19 mouse cellular contexts compared by ENCODE assay signal in the genomic region with DNA sequence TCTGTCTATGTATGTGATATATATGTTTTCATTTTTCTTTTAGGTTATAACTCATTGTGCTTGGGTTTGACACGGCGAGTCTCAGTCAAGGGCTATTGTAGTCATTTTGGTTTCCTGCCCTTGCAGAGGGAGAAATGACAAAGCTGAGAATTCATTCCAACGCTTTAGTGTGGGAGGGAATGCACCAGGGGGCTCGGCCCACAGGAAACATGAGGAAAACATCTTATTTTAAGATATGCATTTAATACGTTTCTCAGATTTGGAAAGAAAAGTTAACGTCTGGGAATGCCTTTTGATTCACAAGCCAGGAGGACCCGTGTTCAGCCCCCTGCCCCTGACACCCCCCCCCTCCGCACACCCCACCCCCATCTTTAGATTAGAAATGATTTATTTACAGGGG.
A peak's percentile ranks its signal among the peaks of the same experiment; 100 is the strongest.
DNase-seq lines count a peak whose midpoint lies in the region; ATAC-seq lines count a peak whose summit lies in the region.
"Had no signal": no experiment of that assay in that cellular context is flagged by ENCODE, and none has a peak within 500 bp of the region (broad histone marks: within the 10 kb centered on the region; RNA-seq: fewer than 3 reads in every experiment).

No protein-coding gene starts in this region.

- no peak for ATAC-seq in kidney, embryonic 14.5 days (ENCODE audit: low FRiP score, low TSS enrichment)
- ATAC-seq in limb, embryonic 12.5 days (ENCODE audit: insufficient number of reproducible peaks, insufficient read depth, low FRiP score, low TSS enrichment, low read depth) = no peak
- ATAC-seq in limb, embryonic 15.5 days (ENCODE audit: insufficient number of reproducible peaks, low FRiP score, low TSS enrichment, low read depth) = no peak
- ATAC-seq: forebrain, embryonic 14.5 days; hindbrain, postnatal 0 days had no signal

- H3K27ac ChIP-seq in kidney, embryonic 14.5 days (ENCODE audit: low read depth, low read length) = no peak overlapping the region
- H3K27ac ChIP-seq in limb, embryonic 12.5 days = peak overlapping the region; percentile 72
- 0 out of 2 replicates have a peak overlapping the region, but pooled peaks have one; percentile 38 for H3K27ac ChIP-seq in limb, embryonic 15.5 days
- H3K27ac ChIP-seq: embryonic facial prominence, embryonic 15.5 days; forebrain, embryonic 10.5 days; hindbrain, embryonic 13.5 days; hindbrain, postnatal 0 days had no signal

- H3K4me1 ChIP-seq in kidney, embryonic 14.5 days (ENCODE audit: control insufficient read depth, insufficient read depth, low read length) = no peaks in the 10 kb centered on the region
- peaks cover 14% of the 10 kb centered on the region for H3K4me1 ChIP-seq in limb, embryonic 12.5 days (replicated peaks)
- H3K4me1 ChIP-seq in limb, embryonic 15.5 days = peaks cover 15% of the 10 kb centered on the region
- H3K4me1 ChIP-seq: embryonic facial prominence, embryonic 15.5 days; forebrain, embryonic 10.5 days had no signal

- 55% methylated on average over 8 of the region's 8 CpGs for WGBS in kidney, embryonic 14.5 days
- 49% methylated on average over 8 of the region's 8 CpGs for WGBS in limb, embryonic 12.5 days
- 34% methylated on average over 8 of the region's 8 CpGs for WGBS in limb, embryonic 15.5 days

- H3K36me3 ChIP-seq in kidney, embryonic 14.5 days (ENCODE audit: control insufficient read depth, insufficient read depth, low read length) = no peaks in the 10 kb centered on the region
- no peaks in the 10 kb centered on the region for H3K36me3 ChIP-seq in limb, embryonic 12.5 days
- no peaks in the 10 kb centered on the region for H3K36me3 ChIP-seq in limb, embryonic 15.5 days
- H3K36me3 ChIP-seq: embryonic facial prominence, embryonic 15.5 days; forebrain, embryonic 10.5 days; hindbrain, embryonic 13.5 days had no signal

- no peak overlapping the region for H3K9ac ChIP-seq in kidney, embryonic 14.5 days (ENCODE audit: low read depth, low read length)
- no peak overlapping the region for H3K9ac ChIP-seq in limb, embryonic 12.5 days (replicated peaks)
- no peak overlapping the region for H3K9ac ChIP-seq in limb, embryonic 15.5 days
- H3K9ac ChIP-seq: embryonic facial prominence, embryonic 15.5 days; hindbrain, embryonic 13.5 days had no signal

- no peaks in the 10 kb centered on the region for H3K27me3 ChIP-seq in kidney, embryonic 14.5 days (ENCODE audit: control insufficient read depth, insufficient read depth, low read length)
- no peaks in the 10 kb centered on the region for H3K27me3 ChIP-seq in limb, embryonic 12.5 days
- H3K27me3 ChIP-seq in limb, embryonic 15.5 days = no peaks in the 10 kb centered on the region
- H3K27me3 ChIP-seq: embryonic facial prominence, embryonic 15.5 days; hindbrain, embryonic 13.5 days had no signal

- no peaks in the 10 kb centered on the region for H3K9me3 ChIP-seq in kidney, embryonic 14.5 days (ENCODE audit: control insufficient read depth, low read length)
- H3K9me3 ChIP-seq in limb, embryonic 12.5 days = no peaks in the 10 kb centered on the region
- no peaks in the 10 kb centered on the region for H3K9me3 ChIP-seq in limb, embryonic 15.5 days
- H3K9me3 ChIP-seq: embryonic facial prominence, embryonic 15.5 days; forebrain, embryonic 10.5 days; hindbrain, embryonic 13.5 days had no signal

- H3K4me2 ChIP-seq in kidney, embryonic 14.5 days (replicated peaks; ENCODE audit: low read depth, low read length) = 0 out of 2 replicates have a peak overlapping the region, but pooled peaks have one; percentile 0
- peak overlapping the region; percentile 8; the same call in 1 of the 2 replicates for H3K4me2 ChIP-seq in limb, embryonic 12.5 days
- H3K4me2 ChIP-seq in limb, embryonic 15.5 days = no peak overlapping the region
- H3K4me2 ChIP-seq: embryonic facial prominence, embryonic 15.5 days had no signal

- DNase-seq in kidney, postnatal 10 days = no peak
- DNase-seq in kidney, postnatal 4 days = peak; percentile 3 to 7
- no peak for DNase-seq in kidney, adult 11 months
- DNase-seq in urinary bladder, postnatal 36 days (ENCODE audit: low spot score in 2 of 2) = no peak
- DNase-seq: adrenal gland, adult 2 months; adrenal gland, postnatal 25 days; cerebellum, adult 2 months; embryo, embryonic 11 days; gastrocnemius, postnatal 14 days; heart, postnatal 14 days had no signal

- H3K4me3 ChIP-seq in kidney, embryonic 14.5 days (ENCODE audit: low read length) = no peak overlapping the region
- H3K4me3 ChIP-seq in limb, embryonic 12.5 days (replicated peaks) = no peak overlapping the region
- H3K4me3 ChIP-seq in limb, embryonic 15.5 days = no peak overlapping the region
- H3K4me3 ChIP-seq: embryonic facial prominence, embryonic 15.5 days; erythroblast, embryonic 14.5 days; forebrain, embryonic 10.5 days; hindbrain, embryonic 13.5 days had no signal

Comparison
In these comparisons a context has a peak if more than half of its experiments do, and no peak if none do; other contexts are left out.
1. DNase-seq: peak in kidney, postnatal 4 days (2 of 2); none in kidney, postnatal 10 days (single experiment), kidney, adult 11 months (single experiment) and urinary bladder, postnatal 36 days (0 of 2).